Mouse (Mus musculus): ENCODE measurements at regions not wholly inside any gene's neighbourhood (a gene's known extent, or its start where the extent isn't known, plus 50 kb on each side); places are given as distances from the start of the nearest gene placed in this dataset.
A peak's percentile ranks its signal among the peaks of the same experiment; 100 is the strongest.

- DNase-seq = no peak
Observed at GRCm38 (mm10) chr11:44158236-44158635, 241.6 kb upstream of the Il12b start.

GRCm38 (mm10) chr11:44161734-44162418, 238.0 kb upstream of the Il12b start:
- no peak for DNase-seq

GRCm38 (mm10) chr11:44163049-44163448, 236.8 kb upstream of the Il12b start:
- no peak for DNase-seq

- no peak for DNase-seq
Observed at GRCm38 (mm10) chr11:44163748-44164147, 236.1 kb upstream of the Il12b start.

- no peak for DNase-seq
Observed at GRCm38 (mm10) chr11:44164186-44164585, 235.7 kb upstream of the Il12b start.

- DNase-seq = peak; percentile 28
Observed at GRCm38 (mm10) chr11:44167724-44168500, 232.0 kb upstream of the Il12b start.

- no peak for DNase-seq
Observed at GRCm38 (mm10) chr11:44172478-44172877, 227.4 kb upstream of the Il12b start.

- no peak for DNase-seq
Observed at GRCm38 (mm10) chr11:44173196-44173595, 226.7 kb upstream of the Il12b start.

- no peak for DNase-seq
Observed at GRCm38 (mm10) chr11:44174548-44174947, 225.3 kb upstream of the Il12b start.

GRCm38 (mm10) chr11:44179711-44180110, 220.2 kb upstream of the Il12b start:
- DNase-seq = no peak

- no peak for DNase-seq
Observed at GRCm38 (mm10) chr11:44183823-44184222, 216.0 kb upstream of the Il12b start.

- no peak for DNase-seq
Observed at GRCm38 (mm10) chr11:44185218-44185890, 214.5 kb upstream of the Il12b start.

GRCm38 (mm10) chr11:44188202-44188601, 211.7 kb upstream of the Il12b start:
- DNase-seq = no peak

GRCm38 (mm10) chr11:44193806-44194205, 206.1 kb upstream of the Il12b start:
- no peak for DNase-seq

- no peak for DNase-seq
Observed at GRCm38 (mm10) chr11:44202716-44203115, 197.1 kb upstream of the Il12b start.

GRCm38 (mm10) chr11:44204384-44204783, 195.5 kb upstream of the Il12b start:
- DNase-seq = no peak

- no peak for DNase-seq
Observed at GRCm38 (mm10) chr11:44206866-44207265, 193.0 kb upstream of the Il12b start.

- peak; percentile 64 for DNase-seq
Observed at GRCm38 (mm10) chr11:44211871-44212441, 187.9 kb upstream of the Il12b start.

- DNase-seq = no peak
Observed at GRCm38 (mm10) chr11:44214095-44214494, 185.8 kb upstream of the Il12b start.

- no peak for DNase-seq
Observed at GRCm38 (mm10) chr11:44216346-44216745, 183.5 kb upstream of the Il12b start.

GRCm38 (mm10) chr11:44219971-44220370, 179.9 kb upstream of the Il12b start:
- DNase-seq = no peak

- no peak for DNase-seq
Observed at GRCm38 (mm10) chr11:44229996-44230395, 169.9 kb upstream of the Il12b start.

- DNase-seq = no peak
Observed at GRCm38 (mm10) chr11:44235456-44235855, 164.4 kb upstream of the Il12b start.

All from heart, postnatal 4 days (tissue).